Mouse (Mus musculus): ENCODE results near the gene Ppbp. TPM values are rescaled to one million over a fixed set of nuclear protein-coding genes. Genes with fewer than 3 reads are reported as not detected.

Ppbp gene
- not detected in 2 replicates for polyA plus RNA-seq (2021; fragmentation: Nextera tagmentation)
- long read RNA-seq, experiment 1: 0 reads
- long read RNA-seq, experiment 2: 0 reads

DNA sequence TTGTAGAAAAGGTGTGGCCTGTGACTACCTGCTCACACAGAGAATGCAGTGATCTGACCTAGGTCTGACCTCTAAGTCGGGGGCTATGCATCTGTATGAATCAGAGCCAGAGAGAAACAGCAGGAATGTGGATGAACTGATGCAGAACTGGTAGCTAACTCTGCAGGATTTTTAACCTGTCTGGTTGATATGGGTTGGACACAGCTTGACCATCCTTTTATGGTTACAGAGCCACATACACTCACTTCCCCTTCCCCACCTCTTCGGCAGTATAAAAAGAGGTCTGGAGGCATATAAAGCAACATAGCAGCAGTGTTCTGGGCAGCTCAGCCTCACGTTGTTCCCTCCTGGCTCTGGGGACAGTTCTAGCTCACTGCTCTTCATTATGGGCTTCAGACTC is at the start of gene Ppbp:
Gene Ppbp (plus strand): TSS at position 301 of the 400 bp plus-strand sequence.

DNA sequence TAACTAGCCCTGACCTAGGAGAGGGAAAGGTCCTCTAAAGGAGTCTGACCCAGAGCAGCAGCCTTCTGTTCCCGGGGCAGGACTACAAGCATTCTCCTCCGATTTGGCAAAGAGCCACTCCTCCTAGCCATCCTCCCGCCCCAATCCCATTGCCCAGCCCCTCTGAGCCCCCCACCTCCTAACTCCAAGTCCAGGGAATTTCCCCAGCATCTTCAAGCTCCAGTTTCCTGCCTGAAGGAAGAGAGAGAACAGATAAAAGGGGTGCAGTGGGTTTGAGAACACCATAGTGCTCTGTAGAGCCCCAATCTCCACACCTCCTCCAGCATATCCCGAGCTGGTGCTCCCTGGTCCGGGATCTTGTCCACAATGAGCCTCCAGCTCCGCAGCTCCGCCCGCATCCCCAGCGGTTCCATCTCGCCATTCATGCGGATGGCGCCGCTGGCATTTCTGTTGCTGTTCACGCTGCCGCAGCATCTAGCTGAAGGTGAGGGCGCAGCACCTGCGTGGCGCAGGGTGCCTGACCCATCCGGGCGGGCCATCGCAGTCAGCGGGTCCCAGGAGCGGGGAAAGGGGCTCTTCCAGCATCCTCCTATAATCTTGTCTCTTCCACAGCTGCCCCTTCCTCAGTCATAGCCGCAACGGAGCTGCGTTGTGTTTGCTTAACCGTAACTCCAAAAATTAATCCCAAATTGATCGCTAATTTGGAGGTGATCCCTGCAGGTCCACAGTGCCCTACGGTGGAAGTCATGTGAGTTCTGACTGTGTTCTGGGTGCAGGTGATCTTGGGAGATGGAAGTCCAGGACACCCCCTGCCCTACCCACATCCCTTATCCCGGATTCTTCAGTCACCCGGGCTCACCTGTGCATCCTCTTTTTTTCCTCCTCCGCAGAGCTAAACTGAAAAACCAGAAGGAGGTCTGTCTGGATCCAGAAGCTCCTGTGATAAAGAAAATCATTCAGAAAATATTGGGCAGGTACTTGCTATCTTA is 8.9 kb upstream of the Ppbp start, which contains the start of gene Cxcl5:
Gene Cxcl5 (plus strand): TSS at position 284 of the 989 bp plus-strand sequence.

DNA sequence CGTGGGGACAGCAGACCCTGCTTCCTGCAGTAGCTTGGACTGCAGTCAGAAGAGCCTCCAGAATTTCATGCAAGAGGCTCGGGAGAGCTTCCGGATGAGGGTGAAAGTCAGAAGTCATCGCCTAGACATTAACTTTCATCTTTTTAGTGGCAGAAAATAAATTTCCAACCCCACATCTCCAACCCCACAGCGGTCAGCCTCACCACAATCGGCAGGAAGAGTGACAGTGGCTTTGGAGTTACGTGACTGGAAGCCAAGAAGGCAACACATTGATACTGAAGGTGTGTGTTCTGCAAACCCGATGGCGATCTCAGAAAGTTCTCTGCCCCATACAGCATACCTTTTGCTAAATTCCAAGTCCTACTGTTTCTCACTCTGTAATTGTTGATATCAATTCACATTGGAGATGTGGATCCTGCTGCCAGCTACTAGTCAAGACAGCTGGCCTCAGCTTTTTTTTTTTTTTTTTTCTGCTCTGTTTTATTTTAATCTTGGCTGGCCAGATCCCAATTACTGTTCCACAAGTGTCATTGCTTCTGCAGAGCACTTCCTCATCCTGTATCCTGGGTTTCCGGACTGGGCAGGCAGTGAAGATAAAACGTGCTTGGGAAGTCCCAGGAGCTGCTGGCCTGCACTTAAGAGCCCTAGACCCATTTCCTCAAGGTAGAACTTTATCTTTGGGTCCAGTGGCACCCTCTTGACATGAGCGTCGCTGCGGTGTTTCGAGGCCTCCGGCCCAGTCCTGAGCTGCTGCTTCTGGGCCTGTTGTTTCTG is 3.7 kb downstream of the Ppbp start, which contains the start of gene Pf4:
Gene Pf4 (plus strand): TSS at position 556 of the 774 bp plus-strand sequence.

DNA sequence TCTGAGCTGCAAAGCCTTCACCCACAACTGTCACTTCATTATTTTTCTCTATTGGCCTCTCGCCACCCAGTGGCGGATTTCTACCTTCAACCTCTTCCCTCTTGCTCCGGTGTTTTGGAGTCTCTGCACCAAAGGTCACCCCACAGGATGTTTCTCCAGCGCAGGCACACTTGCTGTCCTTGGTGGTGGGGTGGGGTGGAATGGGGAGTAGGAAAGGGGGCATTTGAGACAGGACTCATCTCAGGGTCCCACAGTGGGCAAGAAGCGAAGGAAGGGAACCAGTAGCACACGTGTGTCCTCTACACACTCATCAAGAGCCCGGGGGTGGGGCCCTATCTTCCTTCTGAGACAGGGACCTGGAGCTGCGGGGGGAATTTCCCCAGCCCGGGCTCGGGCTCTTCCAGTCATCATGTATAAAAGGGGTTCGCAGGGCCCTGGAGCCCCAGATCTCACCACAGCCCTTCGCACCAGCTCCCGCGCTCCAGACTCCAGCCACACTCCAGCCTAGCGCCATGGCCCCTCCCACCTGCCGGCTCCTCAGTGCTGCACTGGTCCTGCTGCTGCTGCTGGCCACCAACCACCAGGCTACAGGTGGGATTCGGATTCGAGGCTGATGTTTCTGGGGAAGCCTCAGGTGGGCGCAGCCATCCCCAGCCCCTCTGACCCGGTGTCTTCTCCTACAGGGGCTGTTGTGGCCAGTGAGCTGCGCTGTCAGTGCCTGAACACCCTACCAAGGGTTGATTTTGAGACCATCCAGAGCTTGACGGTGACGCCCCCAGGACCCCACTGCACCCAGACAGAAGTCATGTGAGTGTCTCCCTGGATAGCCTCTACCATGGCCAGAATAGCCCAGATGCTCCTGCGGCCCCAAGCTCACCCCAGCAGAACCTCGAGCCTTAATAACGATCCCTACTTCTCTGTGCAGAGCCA is 17.6 kb downstream of the Ppbp start, which contains the start of gene Cxcl3:
Gene Cxcl3 (plus strand): TSS at position 445 of the 930 bp plus-strand sequence.

DNA sequence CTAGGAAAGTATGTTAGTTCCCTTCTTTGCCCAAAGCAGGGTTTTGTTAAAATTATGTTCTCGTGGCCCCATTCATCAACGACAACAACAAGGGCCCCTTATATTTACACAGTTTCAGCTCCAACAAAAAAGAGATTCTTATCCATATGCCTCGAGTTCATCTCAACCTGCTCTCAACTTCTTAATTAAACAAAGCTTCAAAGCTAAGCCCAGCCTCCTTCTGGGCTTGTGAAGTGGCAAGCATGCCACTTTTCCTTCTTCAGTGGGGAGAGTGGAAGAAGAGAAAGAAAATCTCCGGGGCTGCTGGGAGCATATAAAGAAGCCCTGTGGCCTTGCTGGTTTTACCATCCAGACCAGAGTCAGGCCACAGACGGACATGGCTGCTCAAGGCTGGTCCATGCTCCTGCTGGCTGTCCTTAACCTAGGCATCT is 25.9 kb downstream of the Ppbp start, which contains the start of gene Cxcl15:
Gene Cxcl15 (plus strand): TSS at position 340 of the 431 bp plus-strand sequence.

Other genes with a start within 250 kb of the Ppbp start
- not detected in 2 replicates for gene Afm, start 249.6 kb upstream of the Ppbp start, polyA plus RNA-seq (2021; fragmentation: Nextera tagmentation)
- gene 5830473C10Rik, start 207.4 kb upstream of the Ppbp start, polyA plus RNA-seq (2021; fragmentation: Nextera tagmentation): not detected in 2 replicates
- 0.43 and 0.61 TPM in 2 replicates for gene Rassf6, start 127.9 kb upstream of the Ppbp start, polyA plus RNA-seq (2021; fragmentation: Nextera tagmentation)
- 0.45 and 1.4 TPM in 2 replicates for gene Cxcl5, start 9.2 kb upstream of the Ppbp start, polyA plus RNA-seq (2021; fragmentation: Nextera tagmentation)
- gene Pf4, start 3.9 kb downstream of the Ppbp start, polyA plus RNA-seq (2021; fragmentation: Nextera tagmentation): 14.3 TPM in 2 replicates
- not detected in 2 replicates for gene Cxcl3, start 17.6 kb downstream of the Ppbp start, polyA plus RNA-seq (2021; fragmentation: Nextera tagmentation)
- not detected in 2 replicates for gene Cxcl15, start 26.0 kb downstream of the Ppbp start, polyA plus RNA-seq (2021; fragmentation: Nextera tagmentation)
- gene Cxcl1, start 122.7 kb downstream of the Ppbp start, polyA plus RNA-seq (2021; fragmentation: Nextera tagmentation): 0.05 TPM in 1 of 2 replicates, not detected in the other
- gene Cxcl2, start 135.4 kb downstream of the Ppbp start, polyA plus RNA-seq (2021; fragmentation: Nextera tagmentation): not detected in 2 replicates
- gene Mthfd2l, start 162.6 kb downstream of the Ppbp start, polyA plus RNA-seq (2021; fragmentation: Nextera tagmentation): 6.9 and 32.8 TPM in 2 replicates

Data from left cerebral cortex, adult 6 months (tissue).